Mouse (Mus musculus) limb, embryonic 11.5 days (tissue): ENCODE measurements around the gene Pip5k1b. TPM values are rescaled to one million over a fixed set of nuclear protein-coding genes. Genes with fewer than 3 reads are reported as not detected.

Experiments
- ATAC-seq: fragments of 200-750 bp; cut with Nextera tagmentation; 2 replicates; pipeline ENCODE4 v1.8.0; 2017; ENCODE audit warnings: low read depth; ENCODE audit not compliant: insufficient number of reproducible peaks, low FRiP score, low TSS enrichment
- DNase-seq: peaks from one replicate; pipeline ENCODE4 v3.0.0-alpha.2; 2015; ENCODE audit warnings: low spot score
- H3K27ac ChIP-seq: fragments of 300-500 bp; sonication (generic); replicated peaks from 2 replicates; pipeline ENCODE4 v1.5.1; 2014; ENCODE audit warnings: low read depth, mild to moderate bottlenecking, low read length
- H3K27me3 ChIP-seq: fragments of 300-500 bp; sonication (generic); 2 replicates; pipeline ENCODE4 v1.6.1; 2014; ENCODE audit warnings: mild to moderate bottlenecking, low read length, mixed read lengths; ENCODE audit not compliant: control insufficient read depth, insufficient read depth
- H3K36me3 ChIP-seq: fragments of 300-500 bp; sonication (generic); 2 replicates; pipeline ENCODE4 v1.6.1; 2014; ENCODE audit warnings: mild to moderate bottlenecking, low read length, moderate library complexity, mixed read lengths; ENCODE audit not compliant: control insufficient read depth, insufficient read depth
- H3K4me1 ChIP-seq: fragments of 300-500 bp; sonication (generic); 2 replicates; pipeline ENCODE4 v1.6.1; 2014; ENCODE audit warnings: low read length, mixed read lengths; ENCODE audit not compliant: control insufficient read depth, insufficient read depth
- H3K4me2 ChIP-seq: fragments of 300-500 bp; sonication (generic); 2 replicates; pipeline ENCODE4 v1.6.1; 2014; ENCODE audit warnings: low read depth, mild to moderate bottlenecking, moderate library complexity; ENCODE audit not compliant: severe bottlenecking
- H3K4me3 ChIP-seq: fragments of 300-500 bp; sonication (generic); 2 replicates; pipeline ENCODE4 v1.5.1; 2014; ENCODE audit warnings: low read depth, low read length
- H3K9ac ChIP-seq: fragments of 300-500 bp; sonication (generic); 2 replicates; pipeline ENCODE4 v1.6.1; 2014; ENCODE audit warnings: mild to moderate bottlenecking, low read length
- H3K9me3 ChIP-seq: fragments of 300-500 bp; sonication (generic); 2 replicates; pipeline ENCODE4 v1.6.1; 2016; ENCODE audit warnings: low read length; ENCODE audit not compliant: control insufficient read depth
- WGBS: fragments of 180-500 bp; shearing (Covaris S2); extraction: QIAGEN DNeasy Blood & Tissue Kit; methylation state at CpG from one replicate; pipeline ENCODE4 v1.1.7; 2014; 5-methylcytosine and 5-hydroxymethylcytosine counted together
- polyA plus RNA-seq: library from polyadenylated mRNA; unstranded; fragments of >200 nt; fragmentation: Nextera tagmentation; extraction: Ambion mirVana; gene quantifications from 2 replicates; pipeline ENCODE4 v1.2.1, GENCODE M21; 2014

The Pip5k1b gene
- polyA plus RNA-seq, 1 experiment from 2014 or later = 0.52 TPM

GRCm38 (mm10) chr19:24262736-24263135 lies 292.9 kb downstream of the Pip5k1b start:
- 93% methylated on average over 14 of the region's 14 CpGs for WGBS
- no peak overlapping the region for H3K4me3 ChIP-seq
- no peak overlapping the region for H3K9ac ChIP-seq
- no peak overlapping the region for H3K27ac ChIP-seq
- H3K36me3 ChIP-seq = no peaks in the 10 kb centered on the region; the same call in 1 of the 2 replicates
- no peaks in the 10 kb centered on the region for H3K4me1 ChIP-seq
- H3K9me3 ChIP-seq = no peaks in the 10 kb centered on the region
- no peaks in the 10 kb centered on the region for H3K27me3 ChIP-seq
- ATAC-seq (no peak), DNase-seq (no peak)
- H3K4me2 ChIP-seq = no peak overlapping the region

- DNase-seq = no peak
- Histone ChIP-seq H3K27me3 (no peaks in the 10 kb centered on the region), H3K4me1 (no peaks in the 10 kb centered on the region), H3K9ac (no peak overlapping the region), H3K9me3 (no peaks in the 10 kb centered on the region), H3K4me2 (no peak overlapping the region), H3K27ac (no peak overlapping the region), H3K4me3 (no peak overlapping the region), H3K36me3 (no peaks in the 10 kb centered on the region)
- no peak for ATAC-seq
- 87% methylated on average over 12 of the region's 12 CpGs for WGBS
Measured at GRCm38 (mm10) chr19:24259390-24260351, 296.0 kb downstream of the Pip5k1b start.

GRCm38 (mm10) chr19:24258368-24258767 lies 297.3 kb downstream of the Pip5k1b start:
- Histone ChIP-seq H3K9ac (no peak overlapping the region), H3K27me3 (no peaks in the 10 kb centered on the region), H3K9me3 (no peaks in the 10 kb centered on the region), H3K36me3 (no peaks in the 10 kb centered on the region), H3K4me3 (no peak overlapping the region), H3K27ac (no peak overlapping the region), H3K4me1 (peaks cover 6% of the 10 kb centered on the region), H3K4me2 (no peak overlapping the region)
- no peak for DNase-seq
- ATAC-seq = no peak
- 91% methylated on average over 5 of the region's 5 CpGs for WGBS

- H3K9me3 ChIP-seq = no peaks in the 10 kb centered on the region
- H3K27ac ChIP-seq = no peak overlapping the region
- H3K36me3 ChIP-seq = no peaks in the 10 kb centered on the region
- no peak overlapping the region for H3K9ac ChIP-seq
- no peak overlapping the region for H3K4me3 ChIP-seq
- no peak for DNase-seq
- no peak overlapping the region for H3K4me2 ChIP-seq
- no peak for ATAC-seq
- H3K27me3 ChIP-seq = no peaks in the 10 kb centered on the region
- 92% methylated on average over 6 of the region's 6 CpGs for WGBS
- H3K4me1 ChIP-seq = peaks cover 6% of the 10 kb centered on the region
Measured at GRCm38 (mm10) chr19:24257962-24258361, 297.7 kb downstream of the Pip5k1b start.

- ATAC-seq = no peak
- Histone ChIP-seq H3K27ac (no peak overlapping the region), H3K4me2 (no peak overlapping the region), H3K4me1 (peaks cover 6% of the 10 kb centered on the region), H3K36me3 (no peaks in the 10 kb centered on the region), H3K4me3 (no peak overlapping the region), H3K9ac (no peak overlapping the region), H3K9me3 (no peaks in the 10 kb centered on the region), H3K27me3 (no peaks in the 10 kb centered on the region)
- WGBS = 13% methylated on average over 9 of the region's 9 CpGs
- no peak for DNase-seq
Measured at GRCm38 (mm10) chr19:24253657-24254260, 301.9 kb downstream of the Pip5k1b start.

- H3K27ac ChIP-seq = no peak overlapping the region
Measured at GRCm38 (mm10) chr19:24251869-24252268, 303.8 kb downstream of the Pip5k1b start.

More at GRCm38 (mm10) chr19:24251869-24252268, 303.8 kb downstream of the Pip5k1b start:
- no peak overlapping the region for H3K9ac ChIP-seq
- ATAC-seq (no peak), DNase-seq (no peak)
- no peaks in the 10 kb centered on the region for H3K36me3 ChIP-seq
- H3K4me1 ChIP-seq = peaks cover 6% of the 10 kb centered on the region
- no peaks in the 10 kb centered on the region for H3K9me3 ChIP-seq
- H3K4me2 ChIP-seq = no peak overlapping the region
- H3K27me3 ChIP-seq = no peaks in the 10 kb centered on the region
- 34% methylated on average over 6 of the region's 6 CpGs for WGBS
- no peak overlapping the region for H3K4me3 ChIP-seq

Other genes with a start within 250 kb of the Pip5k1b start
- 43.3 and 44.4 TPM in 2 replicates for gene Fam122a, start 78.5 kb downstream of the Pip5k1b start, polyA plus RNA-seq
- 0.85 and 1.0 TPM in 2 replicates for gene Tmem252, start 118.1 kb upstream of the Pip5k1b start, polyA plus RNA-seq